Mouse (Mus musculus): ENCODE measurements around the gene Rhebl1. TPM values are rescaled to one million over a fixed set of nuclear protein-coding genes. Genes with fewer than 3 reads are reported as not detected.
A peak's percentile ranks its signal among the peaks of the same experiment; 100 is the strongest.

Rhebl1 gene
- polyA plus RNA-seq, 1 experiment from 2014 or later: 38.7 TPM

GRCm38 (mm10) chr15:98917538-98918498 lies 23.5 kb upstream of the Rhebl1 start, which contains the start of gene Lmbr1l:
Gene Lmbr1l, minus strand, starts transcription at chr15:98918231.
- peak within 1 kb of the TSS; percentile 78 for H3K4me2 ChIP-seq (ENCODE audit: low read length)
- H3K9ac ChIP-seq (ENCODE audit: low read depth, low read length): peak within 1 kb of the TSS; percentile 89
- peak within 1 kb of the TSS; percentile 81 for H3K4me3 ChIP-seq (ENCODE audit: low read depth, low read length)
- H3K4me1 ChIP-seq (ENCODE audit: control insufficient read depth, insufficient read depth, low read length): peaks cover 21% of the 10 kb centered on the region
- H3K27ac ChIP-seq (ENCODE audit: low read length): peak within 1 kb of the TSS; percentile 95
- no peaks in the 10 kb centered on the region for H3K9me3 ChIP-seq (replicated peaks; ENCODE audit: control insufficient read depth, low read length, poor library complexity, severe bottlenecking)
- peak; percentile 99 for ATAC-seq
- H3K36me3 ChIP-seq (ENCODE audit: control insufficient read depth, insufficient read depth, low read length): peaks cover 4% of the 10 kb centered on the region; the same call in 1 of the 2 replicates
- under 1% methylated on average over 60 of the region's 82 CpGs for WGBS
- H3K27me3 ChIP-seq (ENCODE audit: control insufficient read depth, insufficient read depth, low read depth, low read length): no peaks in the 10 kb centered on the region

- H3K4me2 ChIP-seq (ENCODE audit: low read length): peak overlapping the region; percentile 78
- peak overlapping the region; percentile 95 for H3K27ac ChIP-seq (ENCODE audit: low read length)
- H3K27me3 ChIP-seq (ENCODE audit: control insufficient read depth, insufficient read depth, low read depth, low read length): no peaks in the 10 kb centered on the region
- peaks cover 21% of the 10 kb centered on the region for H3K4me1 ChIP-seq (ENCODE audit: control insufficient read depth, insufficient read depth, low read length)
- peak overlapping the region; percentile 81 for H3K4me3 ChIP-seq (ENCODE audit: low read depth, low read length)
- no peaks in the 10 kb centered on the region for H3K9me3 ChIP-seq (replicated peaks; ENCODE audit: control insufficient read depth, low read length, poor library complexity, severe bottlenecking)
- ATAC-seq: no peak
- H3K36me3 ChIP-seq (ENCODE audit: control insufficient read depth, insufficient read depth, low read length): peaks cover 9% of the 10 kb centered on the region
- peak overlapping the region; percentile 89 for H3K9ac ChIP-seq (ENCODE audit: low read depth, low read length)
- WGBS: 0% methylated on average over 14 of the region's 14 CpGs
Measured at GRCm38 (mm10) chr15:98917091-98917490, 22.8 kb upstream of the Rhebl1 start.

- Histone ChIP-seq H3K9me3 (replicated peaks; ENCODE audit: control insufficient read depth, low read length, poor library complexity, severe bottlenecking) (no peaks in the 10 kb centered on the region), H3K4me1 (ENCODE audit: control insufficient read depth, insufficient read depth, low read length) (peaks cover 21% of the 10 kb centered on the region), H3K9ac (ENCODE audit: low read depth, low read length) (peak overlapping the region; percentile 20; the same call in 1 of the 2 replicates), H3K27ac (ENCODE audit: low read length) (no peak overlapping the region), H3K4me3 (ENCODE audit: low read depth, low read length) (peak overlapping the region; percentile 81; the same call in 1 of the 2 replicates), H3K27me3 (ENCODE audit: control insufficient read depth, insufficient read depth, low read depth, low read length) (no peaks in the 10 kb centered on the region), H3K36me3 (ENCODE audit: control insufficient read depth, insufficient read depth, low read length) (peaks cover 18% of the 10 kb centered on the region), H3K4me2 (ENCODE audit: low read length) (peak overlapping the region; percentile 78)
- WGBS: 86% methylated on average over 4 of the region's 4 CpGs
- no peak for ATAC-seq
Measured at GRCm38 (mm10) chr15:98916016-98916415, 21.7 kb upstream of the Rhebl1 start.

GRCm38 (mm10) chr15:98914903-98915302 lies 20.6 kb upstream of the Rhebl1 start:
- Histone ChIP-seq H3K9me3 (replicated peaks; ENCODE audit: control insufficient read depth, low read length, poor library complexity, severe bottlenecking) (no peaks in the 10 kb centered on the region), H3K27me3 (ENCODE audit: control insufficient read depth, insufficient read depth, low read depth, low read length) (no peaks in the 10 kb centered on the region), H3K9ac (ENCODE audit: low read depth, low read length) (no peak overlapping the region), H3K36me3 (ENCODE audit: control insufficient read depth, insufficient read depth, low read length) (peaks cover 25% of the 10 kb centered on the region), H3K4me1 (ENCODE audit: control insufficient read depth, insufficient read depth, low read length) (peaks cover 21% of the 10 kb centered on the region), H3K4me2 (ENCODE audit: low read length) (no peak overlapping the region), H3K27ac (ENCODE audit: low read length) (no peak overlapping the region), H3K4me3 (ENCODE audit: low read depth, low read length) (no peak overlapping the region)
- ATAC-seq: no peak
- 87% methylated on average over 6 of the region's 6 CpGs for WGBS

- Histone ChIP-seq H3K4me2 (ENCODE audit: low read length) (no peak overlapping the region), H3K4me1 (ENCODE audit: control insufficient read depth, insufficient read depth, low read length) (no peaks in the 10 kb centered on the region), H3K9me3 (replicated peaks; ENCODE audit: control insufficient read depth, low read length, poor library complexity, severe bottlenecking) (no peaks in the 10 kb centered on the region), H3K27me3 (ENCODE audit: control insufficient read depth, insufficient read depth, low read depth, low read length) (no peaks in the 10 kb centered on the region; the same call in 1 of the 2 replicates), H3K9ac (ENCODE audit: low read depth, low read length) (no peak overlapping the region), H3K36me3 (ENCODE audit: control insufficient read depth, insufficient read depth, low read length) (peaks cover 18% of the 10 kb centered on the region), H3K27ac (ENCODE audit: low read length) (no peak overlapping the region), H3K4me3 (ENCODE audit: low read depth, low read length) (no peak overlapping the region)
- 26% methylated on average over 10 of the region's 10 CpGs for WGBS
- no peak for ATAC-seq
Measured at GRCm38 (mm10) chr15:98904692-98905091, 10.4 kb upstream of the Rhebl1 start.

GRCm38 (mm10) chr15:98902600-98902999 lies 8.3 kb upstream of the Rhebl1 start:
- Histone ChIP-seq H3K9me3 (replicated peaks; ENCODE audit: control insufficient read depth, low read length, poor library complexity, severe bottlenecking) (no peaks in the 10 kb centered on the region), H3K4me3 (ENCODE audit: low read depth, low read length) (no peak overlapping the region), H3K4me2 (ENCODE audit: low read length) (no peak overlapping the region), H3K4me1 (ENCODE audit: control insufficient read depth, insufficient read depth, low read length) (peaks cover 5% of the 10 kb centered on the region; the same call in 1 of the 2 replicates), H3K27me3 (ENCODE audit: control insufficient read depth, insufficient read depth, low read depth, low read length) (peaks cover 14% of the 10 kb centered on the region), H3K9ac (ENCODE audit: low read depth, low read length) (no peak overlapping the region), H3K27ac (ENCODE audit: low read length) (no peak overlapping the region), H3K36me3 (ENCODE audit: control insufficient read depth, insufficient read depth, low read length) (peaks cover 4% of the 10 kb centered on the region; the same call in 1 of the 2 replicates)
- ATAC-seq: no peak
- WGBS: 84% methylated on average over 2 of the region's 2 CpGs

- Histone ChIP-seq H3K36me3 (ENCODE audit: control insufficient read depth, insufficient read depth, low read length) (peaks cover 2% of the 10 kb centered on the region; the same call in 1 of the 2 replicates), H3K27ac (ENCODE audit: low read length) (no peak overlapping the region), H3K9ac (ENCODE audit: low read depth, low read length) (no peak overlapping the region), H3K27me3 (ENCODE audit: control insufficient read depth, insufficient read depth, low read depth, low read length) (peaks cover 23% of the 10 kb centered on the region), H3K4me3 (ENCODE audit: low read depth, low read length) (no peak overlapping the region), H3K4me1 (ENCODE audit: control insufficient read depth, insufficient read depth, low read length) (peaks cover 5% of the 10 kb centered on the region; the same call in 1 of the 2 replicates), H3K4me2 (ENCODE audit: low read length) (no peak overlapping the region), H3K9me3 (replicated peaks; ENCODE audit: control insufficient read depth, low read length, poor library complexity, severe bottlenecking) (no peaks in the 10 kb centered on the region)
- no peak for ATAC-seq
- 50% methylated on average over 1 of the region's 1 CpGs for WGBS
Measured at GRCm38 (mm10) chr15:98901530-98901929, 7.2 kb upstream of the Rhebl1 start.

GRCm38 (mm10) chr15:98897928-98898800 lies 3.8 kb upstream of the Rhebl1 start, which contains the start of gene Dhh:
Gene Dhh, minus strand, starts transcription at chr15:98898540.
- peaks cover 49% of the 10 kb centered on the region for H3K27me3 ChIP-seq (ENCODE audit: control insufficient read depth, insufficient read depth, low read depth, low read length)
- no peak within 1 kb of the TSS for H3K9ac ChIP-seq (ENCODE audit: low read depth, low read length)
- peaks cover 30% of the 10 kb centered on the region for H3K4me1 ChIP-seq (ENCODE audit: control insufficient read depth, insufficient read depth, low read length)
- WGBS: under 1% methylated on average over 40 of the region's 41 CpGs
- H3K4me3 ChIP-seq (ENCODE audit: low read depth, low read length): no peak within 1 kb of the TSS
- no peak within 1 kb of the TSS for H3K27ac ChIP-seq (ENCODE audit: low read length)
- peak within 1 kb of the TSS; percentile 37 for H3K4me2 ChIP-seq (ENCODE audit: low read length)
- no peaks in the 10 kb centered on the region for H3K9me3 ChIP-seq (replicated peaks; ENCODE audit: control insufficient read depth, low read length, poor library complexity, severe bottlenecking)
- no peak for ATAC-seq
- no peaks in the 10 kb centered on the region; the same call in 1 of the 2 replicates for H3K36me3 ChIP-seq (ENCODE audit: control insufficient read depth, insufficient read depth, low read length)
